Mouse (Mus musculus): ENCODE results near the gene Tmem130. TPM values are rescaled to one million over a fixed set of nuclear protein-coding genes. Genes with fewer than 3 reads are reported as not detected.
A peak's percentile ranks its signal among the peaks of the same experiment; 100 is the strongest.
"Not testable (repeated sequence)": the region's sequence is repeated elsewhere in the genome, so short reads cannot be mapped to it uniquely, and the experiment has no call there.

Gene Tmem130
- polyA plus RNA-seq (2017; shearing (Covaris generic)): not detected

DNA sequence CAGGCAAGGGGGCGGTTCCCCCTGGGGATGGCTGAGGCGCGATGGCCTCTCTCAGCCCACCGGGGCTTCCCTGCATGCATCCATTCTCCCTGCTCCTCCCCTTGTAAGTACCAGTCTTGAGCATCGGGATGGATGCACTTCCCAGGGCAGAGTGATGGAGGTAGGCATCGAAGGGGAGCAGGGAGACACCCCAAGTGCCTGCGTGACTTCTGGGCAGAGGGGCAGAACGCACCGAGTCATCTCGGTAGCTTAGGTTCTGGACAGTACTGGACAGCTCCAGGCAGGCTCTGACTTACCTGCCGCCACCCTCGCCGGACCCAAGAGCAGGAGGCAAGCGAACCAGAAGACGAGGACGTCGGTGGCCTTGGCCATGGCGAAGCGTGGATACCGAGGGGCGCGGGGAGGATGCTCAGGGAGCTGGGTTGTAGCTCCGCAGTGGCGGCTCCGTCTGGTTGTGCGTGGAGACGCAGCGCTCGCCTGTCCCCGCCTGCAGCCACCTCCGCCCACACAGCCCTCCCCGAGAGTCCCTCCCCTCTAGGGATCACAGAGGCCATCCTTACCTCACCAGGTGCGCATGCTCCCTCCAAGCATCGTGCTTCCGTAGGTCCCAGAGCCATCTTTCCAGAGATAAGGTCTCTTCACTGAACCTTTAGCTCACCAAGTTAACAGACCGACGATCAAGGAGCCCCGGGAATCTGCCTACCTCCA, at the start of gene Tmem130:
Gene Tmem130, minus strand, starts transcription at position 658 of the 708 bp plus-strand sequence.
- no peak for ATAC-seq

DNA sequence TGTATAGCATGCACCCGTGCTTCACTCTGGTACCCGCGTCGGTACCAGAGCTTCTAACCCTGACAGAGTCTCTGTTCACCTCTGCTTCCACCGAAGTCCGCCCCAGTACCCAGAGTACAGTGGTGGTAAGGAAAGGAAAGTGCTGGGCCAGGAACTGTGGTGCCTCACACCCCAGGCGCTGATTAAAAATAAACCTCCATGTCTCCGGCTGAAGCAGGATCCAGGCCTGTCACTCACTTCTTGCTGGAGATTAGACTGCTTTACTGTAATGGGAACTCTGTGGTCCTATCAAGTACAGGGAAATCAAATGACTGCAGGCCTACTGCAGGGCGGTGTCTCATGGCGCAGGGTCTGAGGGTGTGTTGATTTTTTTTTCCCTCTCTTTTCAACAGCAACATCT, 45.3 kb upstream of the Tmem130 start:
- ATAC-seq: no peak

DNA sequence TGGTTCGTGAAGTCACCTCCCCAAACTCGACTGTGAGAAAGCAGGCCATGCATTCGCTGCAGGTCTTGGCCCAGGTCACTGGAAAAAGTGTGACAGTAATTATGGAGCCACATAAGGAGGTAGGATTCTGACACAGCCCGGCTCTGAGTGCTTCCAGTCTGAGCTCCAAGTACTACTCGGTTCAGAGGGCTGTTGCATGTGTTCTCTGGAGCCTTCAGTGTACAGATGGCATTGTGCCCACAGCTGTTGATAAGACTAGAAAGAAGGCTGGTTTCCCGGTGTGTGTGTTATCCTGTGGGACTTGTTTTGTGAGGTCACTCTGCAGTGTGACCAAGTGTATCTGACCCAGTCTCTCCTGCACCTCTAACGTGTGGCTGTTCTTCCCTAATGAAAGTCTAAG, 42.6 kb upstream of the Tmem130 start:
- no peak for ATAC-seq

DNA sequence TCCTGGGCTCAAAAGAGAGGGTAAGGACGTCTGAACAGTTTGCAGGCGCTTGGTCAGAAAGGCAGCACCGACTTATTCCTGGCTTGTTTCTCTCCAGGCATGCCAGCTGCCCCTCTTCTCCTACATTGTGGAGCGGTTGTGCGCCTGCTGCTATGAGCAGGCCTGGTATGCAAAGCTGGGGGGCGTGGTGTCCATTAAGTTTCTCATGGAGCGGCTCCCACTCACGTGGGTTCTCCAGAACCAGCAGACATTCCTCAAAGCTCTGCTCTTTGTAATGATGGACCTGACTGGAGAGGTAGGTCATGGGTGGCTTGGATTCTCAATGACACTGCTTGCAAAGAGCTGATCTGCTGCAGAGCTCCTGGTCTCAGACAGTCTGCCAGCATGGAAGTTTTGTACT, 41.4 kb upstream of the Tmem130 start:
- no peak for ATAC-seq

DNA sequence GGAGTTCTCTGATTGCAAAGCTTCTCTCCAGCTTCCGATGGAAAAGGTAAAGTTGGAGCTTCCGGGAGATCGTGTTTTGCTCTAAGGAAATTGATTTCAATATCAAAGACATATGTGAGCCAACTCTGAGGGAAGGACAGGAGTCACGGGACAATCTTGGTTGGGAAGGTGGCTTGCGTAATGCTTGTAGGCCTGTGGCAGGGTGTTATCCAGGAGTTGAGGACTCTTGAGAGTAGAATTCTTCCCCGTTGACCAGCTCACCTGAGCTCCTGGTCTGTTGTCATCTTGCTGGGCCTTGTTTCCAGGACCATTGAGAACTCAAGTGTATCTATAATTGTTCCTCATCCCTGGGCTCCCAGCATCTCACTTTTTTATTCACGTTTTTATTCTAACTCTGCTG, 35.5 kb upstream of the Tmem130 start:
- ATAC-seq: no peak

DNA sequence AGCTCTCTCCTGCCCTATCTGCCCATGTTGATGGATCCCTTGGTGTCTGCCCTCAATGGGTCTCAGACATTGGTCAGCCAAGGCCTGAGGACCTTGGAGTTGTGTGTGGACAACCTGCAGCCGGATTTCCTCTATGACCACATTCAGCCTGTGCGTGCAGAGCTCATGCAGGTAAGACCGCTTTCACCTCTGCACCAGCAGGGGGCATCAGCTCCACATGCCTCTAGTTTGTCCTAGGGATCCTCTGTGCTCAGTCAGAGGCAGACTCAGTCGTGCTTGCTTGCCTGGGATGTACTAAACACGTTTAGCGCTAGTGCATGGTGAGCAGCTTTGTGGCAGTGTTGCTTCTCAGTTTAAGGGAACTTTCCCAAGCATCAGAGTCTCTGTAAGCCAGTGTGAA, 33.1 kb upstream of the Tmem130 start:
- no peak for ATAC-seq

DNA sequence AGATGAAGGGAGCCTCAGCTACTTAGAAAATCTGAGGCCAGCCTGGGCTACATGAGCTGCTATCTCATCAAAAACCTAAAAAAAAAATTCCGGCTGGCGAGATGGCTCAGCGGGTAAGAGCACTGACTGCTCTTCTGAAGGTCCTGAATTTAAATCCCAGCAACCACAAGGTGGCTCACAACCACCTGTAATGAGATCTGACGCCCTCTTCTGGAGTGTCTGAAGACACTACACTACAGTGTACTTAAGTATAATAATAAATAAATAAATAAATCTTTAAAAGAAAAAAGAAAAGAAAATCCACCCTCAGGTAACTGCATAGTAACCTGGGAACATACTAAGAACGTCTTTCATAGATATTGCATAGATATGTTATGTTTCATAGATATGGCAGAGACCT, 31.8 kb upstream of the Tmem130 start:
- ATAC-seq: no peak

DNA sequence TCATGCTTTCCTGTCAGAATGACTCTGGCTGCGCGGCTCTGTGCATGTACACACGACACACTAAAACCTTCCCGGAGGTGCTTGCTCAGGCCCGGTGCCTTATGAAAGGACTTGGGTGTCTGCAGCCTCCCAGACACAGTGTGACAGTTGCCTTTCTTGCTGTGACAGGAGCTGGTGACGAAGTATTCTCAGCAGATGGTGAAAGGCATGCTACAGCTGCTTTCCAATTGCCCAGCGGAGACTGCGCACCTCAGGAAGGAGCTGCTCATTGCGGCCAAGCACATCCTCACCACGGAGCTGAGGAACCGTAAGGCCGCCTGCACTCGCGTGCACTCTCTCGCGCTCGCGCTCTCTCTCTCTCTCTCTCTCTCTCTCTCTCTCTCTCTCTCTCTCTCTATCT, 24.8 kb upstream of the Tmem130 start:
- ATAC-seq: no peak

DNA sequence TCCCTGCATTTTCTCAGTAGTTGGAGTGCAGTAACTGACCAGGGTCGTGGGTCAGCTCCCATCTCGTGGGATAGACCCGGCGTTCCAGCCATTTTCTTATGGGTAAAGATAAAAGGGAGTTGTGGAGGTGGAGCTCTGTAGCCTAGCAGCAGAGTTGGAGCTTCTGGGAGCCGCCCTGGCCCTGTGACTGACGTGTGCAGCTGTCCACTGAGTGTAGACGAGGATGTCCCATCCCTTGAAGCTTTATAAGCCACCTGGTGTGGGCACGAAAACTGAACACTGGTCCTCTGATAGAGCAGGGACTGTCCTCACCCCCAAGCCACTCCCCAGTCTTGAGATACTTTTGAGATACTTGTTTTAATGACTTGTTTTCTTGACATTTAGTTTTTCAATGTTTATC, 19.0 kb upstream of the Tmem130 start:
- ATAC-seq: no peak

DNA sequence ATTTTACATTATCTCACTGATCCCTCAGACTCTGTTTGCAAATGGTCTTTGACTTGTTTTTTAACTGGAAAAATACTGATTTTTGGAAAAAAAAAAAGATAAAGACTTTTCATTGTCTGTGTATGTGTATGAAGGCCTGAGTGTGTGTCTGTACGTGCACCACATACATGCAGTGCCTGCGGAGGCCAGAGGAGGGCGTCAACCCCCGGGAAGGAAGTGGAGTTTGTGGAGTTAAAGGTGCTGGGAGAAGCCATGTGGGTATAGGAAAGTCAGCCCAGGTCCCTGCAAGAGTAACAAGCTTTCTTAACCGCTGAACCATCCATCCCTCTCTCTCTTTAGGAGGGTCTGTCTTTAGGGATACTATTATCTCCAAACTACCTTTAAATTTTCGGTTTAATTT, 11.6 kb upstream of the Tmem130 start:
- ATAC-seq: no peak

DNA sequence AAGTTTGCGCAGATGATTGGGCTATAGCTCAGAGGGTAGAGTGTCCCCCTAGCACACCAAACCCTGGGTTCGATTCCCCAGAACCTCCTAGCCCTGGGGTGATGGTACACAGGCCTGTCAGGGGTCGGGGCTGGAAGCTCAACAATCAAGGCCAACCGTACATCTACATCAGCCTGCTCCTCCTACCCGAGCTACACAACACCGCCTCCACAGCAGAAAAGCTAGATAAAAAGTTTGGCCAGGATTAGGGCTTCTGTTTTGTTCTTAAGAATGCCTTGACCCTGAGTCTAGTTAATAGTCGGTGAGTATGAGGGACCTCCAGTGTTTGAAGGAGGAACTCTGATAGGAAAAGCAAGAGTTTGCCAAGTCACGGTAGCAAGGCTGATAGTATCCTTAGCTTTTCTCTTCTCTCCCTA, 7.5 kb upstream of the Tmem130 start:
- no peak for ATAC-seq

DNA sequence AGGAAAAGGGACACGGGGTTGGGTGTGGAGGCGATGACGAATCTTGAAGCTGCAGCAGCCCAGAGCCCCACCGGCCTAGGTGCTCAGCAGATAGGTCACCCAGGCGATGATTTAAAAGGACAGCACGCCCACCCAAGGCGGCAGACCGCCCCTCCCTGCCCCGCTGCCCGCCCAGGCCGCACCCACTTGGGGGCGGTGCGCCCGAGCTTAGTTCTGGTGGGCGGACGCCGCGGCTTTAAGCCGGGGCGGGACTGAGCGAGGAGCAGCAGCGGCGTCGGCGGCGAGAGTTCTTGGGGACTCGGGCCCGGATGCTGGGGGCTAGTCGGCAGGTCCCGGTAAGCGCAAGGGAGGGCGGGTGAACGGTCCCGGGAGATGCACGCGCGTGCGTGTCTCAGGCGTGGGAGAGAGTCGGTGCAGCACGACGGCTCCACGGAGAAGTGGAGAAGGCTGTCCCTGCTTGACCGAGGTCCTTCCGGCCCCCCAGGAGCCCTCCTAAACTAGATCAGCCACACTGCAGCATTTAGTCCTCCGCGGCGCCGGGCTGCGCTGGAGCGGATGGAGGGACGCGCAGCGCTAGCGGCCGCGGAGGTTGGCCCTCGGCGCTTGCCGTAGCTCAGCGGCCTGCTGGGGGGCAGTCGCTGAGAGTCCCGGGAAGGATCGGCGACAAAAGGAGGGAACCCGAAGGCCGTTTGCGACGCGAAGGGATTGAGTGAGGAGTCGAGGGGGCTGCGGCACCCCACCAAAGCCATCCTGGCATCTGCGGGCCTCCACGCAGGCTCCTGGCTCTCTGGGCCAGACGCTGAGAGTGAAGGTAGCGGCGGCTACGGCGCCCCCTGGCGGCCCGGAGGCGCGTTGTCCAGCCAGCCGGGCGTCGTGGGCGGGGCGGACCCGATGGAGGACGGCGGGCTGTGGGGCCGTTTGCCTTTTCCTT, 6.6 kb upstream of the Tmem130 start:
- peak; percentile 82 for ATAC-seq

DNA sequence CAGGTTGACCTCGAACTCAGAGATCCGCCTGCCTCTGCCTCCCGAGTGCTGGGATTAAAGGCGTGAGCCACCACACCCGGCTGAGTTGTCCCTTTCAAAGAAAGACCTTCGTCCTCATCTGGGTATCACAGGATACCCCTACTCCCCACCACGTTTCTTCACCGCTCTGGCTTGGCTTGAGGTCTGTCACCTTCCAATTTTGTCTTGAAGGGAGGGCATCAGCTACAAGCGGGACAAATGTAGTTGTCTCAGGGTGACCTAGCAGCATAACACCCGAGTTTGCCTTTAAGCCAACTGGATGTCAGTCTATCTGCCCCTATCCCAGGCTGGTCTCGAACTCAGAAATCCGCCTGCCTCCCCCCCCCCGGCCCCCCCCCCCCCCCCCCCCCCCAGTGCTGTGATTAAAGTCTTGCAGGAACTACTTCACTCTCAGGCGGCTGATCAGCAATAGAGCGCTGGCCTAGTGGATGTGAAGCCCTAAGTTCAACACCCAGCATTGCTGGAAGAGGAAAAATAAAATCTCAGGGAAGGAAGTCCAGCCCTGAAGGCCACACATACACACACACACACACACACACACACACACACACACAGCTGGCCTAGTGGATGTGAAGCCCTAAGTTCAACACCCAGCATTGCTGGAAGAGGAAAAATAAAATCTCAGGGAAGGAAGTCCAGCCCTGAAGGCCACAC, 5.6 kb upstream of the Tmem130 start, which contains the start of gene Trrap:
Gene Trrap, plus strand, starts transcription at position 627 of the 693 bp plus-strand sequence.
- ATAC-seq: not testable (repeated sequence)

DNA sequence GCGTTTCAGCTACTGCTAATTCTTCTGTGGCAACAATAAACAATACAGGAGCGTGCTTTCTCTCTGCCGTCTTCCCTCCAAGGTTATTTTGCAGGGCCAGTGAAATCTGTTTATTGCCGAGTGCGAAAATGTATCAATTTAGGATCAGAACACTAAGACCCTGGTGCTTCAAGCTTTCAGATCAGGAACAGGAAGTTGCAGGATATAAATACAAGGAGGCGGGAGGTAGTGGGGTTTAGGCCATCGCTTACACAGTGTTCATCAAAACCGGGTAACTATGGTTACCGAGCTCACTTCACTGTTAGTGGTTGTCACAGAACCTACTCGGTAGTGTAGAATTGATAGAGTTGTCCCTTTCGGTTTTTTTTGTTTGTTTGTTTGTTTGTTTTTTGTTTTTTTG, 5.0 kb upstream of the Tmem130 start:
- ATAC-seq: no peak

DNA sequence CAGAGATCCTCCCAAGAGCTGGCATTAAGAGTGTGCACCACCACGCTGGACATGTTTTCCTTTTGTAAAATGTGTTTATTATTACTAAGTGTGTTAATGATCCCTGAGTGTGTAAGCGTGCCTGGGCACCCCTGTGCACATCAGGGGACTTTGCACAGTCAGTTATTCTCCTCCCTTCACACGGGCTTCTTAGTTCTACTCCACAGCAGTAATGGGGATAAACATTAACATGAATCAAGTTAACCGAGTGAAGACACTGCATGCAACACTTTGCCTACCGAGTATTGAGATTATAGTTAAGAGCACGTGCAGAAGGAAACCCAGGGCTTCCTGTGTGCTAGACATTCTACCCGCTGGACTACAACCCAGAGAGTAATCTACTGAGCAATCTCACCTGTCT, 4.4 kb upstream of the Tmem130 start:
- ATAC-seq: no peak

DNA sequence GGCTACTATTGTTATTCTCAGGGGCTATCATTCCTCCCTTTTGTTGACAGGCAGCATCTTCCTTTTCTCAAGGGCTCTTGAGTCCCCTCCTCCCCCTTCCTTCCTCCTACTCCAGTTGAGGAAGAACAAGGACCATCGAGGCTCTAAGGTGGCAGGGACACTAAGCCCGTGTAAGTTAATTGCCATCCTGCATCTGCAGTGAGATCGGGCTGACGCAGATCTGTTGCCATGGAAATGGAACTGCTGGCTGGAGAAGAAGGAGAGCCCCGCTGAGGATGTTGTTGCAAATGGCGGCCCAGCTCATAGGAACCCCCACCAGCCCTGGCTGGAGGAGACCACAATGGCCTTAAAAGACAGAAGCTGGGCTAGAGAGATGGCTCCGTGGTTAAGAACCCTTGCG, 3.2 kb downstream of the Tmem130 start:
- ATAC-seq: no peak

DNA sequence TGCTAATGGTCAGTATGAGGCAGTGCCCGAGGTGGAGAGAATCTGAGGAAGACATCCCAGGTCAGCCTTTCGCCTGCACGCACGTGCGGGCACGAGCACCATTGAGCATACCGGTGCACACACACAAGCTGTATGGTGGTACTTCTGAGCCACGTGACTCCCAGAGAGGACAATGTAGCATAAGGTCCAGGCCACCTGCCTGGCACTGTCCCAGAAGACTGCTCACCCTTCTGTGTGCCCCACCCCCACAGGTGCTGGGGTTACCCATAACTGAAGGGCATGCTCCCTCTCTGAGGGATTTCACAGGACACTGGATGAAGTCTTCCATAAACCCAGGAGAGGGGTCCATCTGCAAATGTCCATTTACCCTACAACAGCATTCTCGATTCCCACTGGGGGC, 4.2 kb downstream of the Tmem130 start:
- ATAC-seq: no peak

DNA sequence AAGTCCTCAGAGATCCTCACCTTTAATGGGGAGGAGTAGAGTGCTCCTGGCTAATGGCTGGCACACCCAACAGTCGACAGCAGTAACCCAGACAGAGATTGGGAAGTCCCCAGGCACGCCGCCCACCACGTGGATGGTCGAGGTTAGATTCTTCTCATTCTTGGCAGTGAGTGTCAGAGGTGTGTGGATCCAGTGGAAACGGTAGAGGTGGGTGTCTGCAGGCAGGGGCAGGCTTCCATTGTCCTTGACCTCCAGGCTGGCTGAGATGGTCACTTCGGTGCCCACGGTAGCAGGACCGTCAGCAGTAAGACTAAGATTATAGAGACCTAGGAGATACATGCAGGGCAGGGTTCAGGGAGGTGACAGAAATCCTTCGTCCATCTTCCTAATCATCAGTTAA, 6.4 kb downstream of the Tmem130 start:
- ATAC-seq: no peak

DNA sequence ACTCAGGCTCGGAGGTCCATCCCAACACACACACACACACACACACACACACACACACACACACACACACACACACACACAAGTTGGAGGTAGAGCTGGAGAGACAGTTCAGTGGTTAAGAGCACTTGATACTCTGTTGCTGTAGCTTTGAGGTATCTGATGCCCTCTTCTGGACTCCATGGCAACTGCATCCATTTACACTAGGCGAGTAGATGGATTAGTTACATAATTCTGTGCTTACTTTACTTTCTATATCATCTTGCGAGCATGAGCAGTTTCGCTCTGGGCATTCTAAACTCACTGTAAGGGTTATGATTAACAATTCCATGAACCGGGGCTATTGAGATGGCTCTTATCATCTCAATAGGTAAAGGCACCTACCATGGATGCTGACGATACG, 8.6 kb downstream of the Tmem130 start:
- peak; percentile 69 for ATAC-seq

DNA sequence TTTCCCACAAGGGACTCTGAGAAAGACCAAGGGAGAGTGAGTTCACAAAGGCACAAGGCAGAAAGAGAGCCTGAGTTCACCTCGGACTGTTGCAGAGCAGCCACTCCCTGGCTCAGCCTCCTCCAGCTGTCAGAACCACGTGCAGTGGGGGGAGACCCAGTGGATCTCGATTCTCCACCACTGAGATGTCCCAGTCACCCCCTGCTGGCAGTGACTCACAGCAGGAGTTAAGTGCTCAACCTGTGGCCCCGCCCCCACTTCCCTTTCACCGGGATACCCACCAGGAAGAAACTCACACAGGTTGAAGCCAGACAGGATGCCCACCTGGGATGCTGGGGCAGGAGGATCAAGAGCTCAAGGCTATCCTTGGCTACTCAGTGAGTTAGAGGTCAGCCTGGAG, 9.2 kb downstream of the Tmem130 start:
- ATAC-seq: peak; percentile 40

DNA sequence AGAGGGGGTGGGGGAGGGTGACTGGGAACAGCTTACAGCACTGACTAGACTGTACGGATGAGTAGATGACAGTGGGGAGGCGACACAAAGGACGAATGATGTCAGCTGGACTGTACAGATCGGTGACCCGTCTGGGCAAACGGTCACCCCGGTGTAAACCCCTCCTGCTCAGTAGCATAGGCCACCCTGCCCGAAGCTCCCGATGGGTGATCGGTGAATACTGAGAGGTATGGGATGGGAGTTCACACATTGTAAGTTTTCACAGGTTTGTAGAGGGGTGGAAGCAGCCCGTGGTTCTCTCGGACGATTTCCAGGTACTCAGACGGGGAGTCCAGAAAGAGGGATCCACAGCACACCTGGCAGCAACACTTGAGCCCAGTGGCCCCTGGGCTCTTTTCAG, 24.5 kb downstream of the Tmem130 start:
- no peak for ATAC-seq

DNA sequence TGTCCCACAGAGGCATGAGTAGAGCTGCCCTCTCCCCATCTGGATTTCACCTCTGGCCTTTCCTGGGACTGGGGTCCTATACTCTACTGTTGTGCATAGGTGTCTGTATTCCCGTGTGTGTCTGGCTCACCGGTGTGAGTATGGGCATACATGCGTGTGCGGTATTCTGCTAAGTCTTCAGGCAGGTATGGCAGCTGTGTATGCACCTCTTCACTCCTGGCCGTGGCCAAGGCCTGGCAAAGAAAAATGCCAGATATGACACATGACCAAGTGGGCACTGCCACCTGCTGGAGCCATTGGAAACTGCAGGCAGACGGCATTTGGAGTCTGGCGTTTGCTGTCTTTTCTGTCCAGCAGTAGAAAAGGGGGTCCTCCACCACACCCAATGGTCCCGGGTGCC, 26.7 kb downstream of the Tmem130 start:
- ATAC-seq: no peak

DNA sequence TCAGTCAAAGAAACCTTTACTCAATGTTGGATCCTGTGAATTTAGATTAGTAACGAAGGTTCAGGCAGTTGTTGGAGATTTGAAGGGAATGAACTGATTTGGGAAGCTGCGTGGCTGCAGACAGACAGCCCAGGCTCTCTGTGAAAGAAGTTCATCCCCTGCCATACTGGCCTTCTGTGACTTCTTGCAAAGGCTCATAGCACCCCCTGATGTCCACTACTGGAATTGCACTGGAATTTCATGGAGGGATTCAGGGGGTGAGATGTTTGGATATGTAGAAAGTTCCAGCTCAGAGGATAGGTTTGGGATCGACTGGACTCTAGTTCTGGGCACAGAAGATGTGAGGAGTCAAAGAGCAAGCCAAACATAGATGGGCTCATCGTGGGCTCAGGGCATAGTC, 27.7 kb downstream of the Tmem130 start:
- no peak for ATAC-seq
